ENCODE assay signal across 8 mouse cellular contexts in the genomic region with DNA sequence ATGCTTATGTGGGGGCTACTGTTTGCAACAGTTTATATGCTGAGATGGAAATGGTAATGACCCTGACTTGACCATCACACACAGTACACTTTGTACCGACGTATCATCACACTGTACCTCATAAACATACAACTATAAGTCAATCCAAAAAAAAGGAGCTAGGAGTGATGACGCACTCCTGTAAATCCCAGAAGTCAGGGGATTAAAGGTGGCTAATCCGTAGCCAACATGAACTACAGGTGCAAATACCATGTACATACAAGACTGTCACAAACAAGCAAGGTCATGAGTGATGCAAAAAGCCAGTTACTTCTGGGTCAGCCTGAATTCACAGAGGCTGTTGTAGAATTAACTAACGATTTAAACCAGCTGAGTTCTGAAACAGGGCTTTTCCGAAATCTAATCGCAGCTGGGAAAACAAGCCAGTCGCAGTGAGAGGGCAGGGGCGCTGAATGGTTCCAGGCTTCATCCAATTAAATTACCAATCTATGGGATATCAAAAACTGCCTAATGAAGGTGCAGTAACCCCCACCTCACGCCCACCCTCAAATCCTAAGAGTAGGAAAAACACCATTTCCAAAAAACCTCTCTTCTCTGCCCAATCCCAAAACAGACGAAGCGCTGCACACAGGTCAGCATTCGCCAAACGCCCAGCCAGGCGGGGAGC. TPM values are rescaled to one million over a fixed set of nuclear protein-coding genes. Genes with fewer than 3 reads are reported as not detected.
DNase-seq lines count a peak whose midpoint lies in the region; ATAC-seq and TF ChIP-seq lines count a peak whose summit lies in the region.

No protein-coding gene starts in this region.

- no peak for TF ChIP-seq EP300 in CH12.LX (IDR thresholded peaks at IDR 0.05; ENCODE audit: low read length)

- no peak for TF ChIP-seq RAD21 in CH12.LX (IDR thresholded peaks at IDR 0.05; ENCODE audit: low read depth, low read length)

- intact Hi-C loops in heart, postnatal 25 days (cut with DNase I) = loop anchor here (2.0 kb wide), 1 partner anchor 132 kb away; no protein-coding TSS in a partner anchor

- H3K4me2 ChIP-seq in heart, embryonic 11.5 days = peak overlapping the region; percentile 53
- H3K4me2 ChIP-seq in CH12.LX (ENCODE audit: insufficient read depth, low read depth, poor library complexity, severe bottlenecking) = peak overlapping the region; percentile 88
- peak overlapping the region; percentile 67 for H3K4me2 ChIP-seq in embryonic facial prominence, embryonic 13.5 days
- H3K4me2 ChIP-seq in limb, embryonic 11.5 days (ENCODE audit: low read depth, severe bottlenecking) = peak overlapping the region; percentile 58

- dilution Hi-C loops in CH12.LX (cut with MboI; ENCODE audit: extremely low pct_ligation_motif_present, extremely low pct_unique_long_range_greater_than_20kb, low sequenced_read_pairs) = no loop called here

- peak overlapping the region; percentile 57 for H3K4me3 ChIP-seq in heart, embryonic 11.5 days (ENCODE audit: low read depth, low read length)
- H3K4me3 ChIP-seq in CH12.LX (replicated peaks in 1 of 3; ENCODE audit: low read depth in 2 of 3, low read length in 2 of 3, poor library complexity in 1 of 3) = peak overlapping the region; percentile 60 to 63 (median 60)
- H3K4me3 ChIP-seq in embryonic facial prominence, embryonic 13.5 days = peak overlapping the region; percentile 76
- H3K4me3 ChIP-seq in limb, embryonic 11.5 days (ENCODE audit: low read depth, low read length) = peak overlapping the region; percentile 59

- no peak for ATAC-seq in heart, embryonic 11.5 days (replicated peaks; ENCODE audit: insufficient number of reproducible peaks, low FRiP score, low TSS enrichment)
- ATAC-seq in embryonic facial prominence, embryonic 13.5 days (ENCODE audit: insufficient number of reproducible peaks, insufficient read depth, low FRiP score, low TSS enrichment, low read depth) = no peak
- no peak for ATAC-seq in limb, embryonic 11.5 days (ENCODE audit: insufficient number of reproducible peaks, low FRiP score, low TSS enrichment, low read depth)

- TF ChIP-seq POLR2A in CH12.LX (IDR thresholded peaks at IDR 0.05; ENCODE audit: low read depth, low read length) = no peak

- no peaks in the 10 kb centered on the region for H3K9me3 ChIP-seq in heart, embryonic 11.5 days (replicated peaks; ENCODE audit: control insufficient read depth, low read length)
- no peaks in the 10 kb centered on the region for H3K9me3 ChIP-seq in CH12.LX (replicated peaks; ENCODE audit: low read length)
- H3K9me3 ChIP-seq in embryonic facial prominence, embryonic 13.5 days = no peaks in the 10 kb centered on the region
- H3K9me3 ChIP-seq in limb, embryonic 11.5 days (ENCODE audit: control insufficient read depth, low read length) = no peaks in the 10 kb centered on the region

- no peak for DNase-seq in heart, postnatal 25 days (ENCODE audit: low spot score)
- no peak for DNase-seq in CH12.LX (ENCODE audit: extremely low read depth)
- peak; percentile 22 for DNase-seq in limb, embryonic 11.5 days (ENCODE audit: low spot score)
- peak; percentile 50 for DNase-seq in retina, postnatal 1 day
- DNase-seq in adrenal gland, postnatal 4 days (ENCODE audit: low spot score in 2 of 2) = no peak
- DNase-seq in spleen, postnatal 4 days (ENCODE audit: low spot score in 2 of 2) = no peak

- H3K36me3 ChIP-seq in heart, embryonic 11.5 days (ENCODE audit: control insufficient read depth, insufficient read depth, low read length) = no peaks in the 10 kb centered on the region
- no peaks in the 10 kb centered on the region for H3K36me3 ChIP-seq in CH12.LX (replicated peaks in 1 of 2; ENCODE audit: control insufficient read depth in 1 of 2, insufficient read depth in 1 of 2, low read length in 1 of 2)
- no peaks in the 10 kb centered on the region for H3K36me3 ChIP-seq in embryonic facial prominence, embryonic 13.5 days
- no peaks in the 10 kb centered on the region for H3K36me3 ChIP-seq in limb, embryonic 11.5 days (ENCODE audit: control insufficient read depth, insufficient read depth, low read length)

- no peaks in the 10 kb centered on the region for H3K79me2 ChIP-seq in CH12.LX (replicated peaks; ENCODE audit: control insufficient read depth, extremely low read depth, insufficient read depth, poor library complexity, severe bottlenecking)

- peak overlapping the region; percentile 71 for H3K9ac ChIP-seq in heart, embryonic 11.5 days (ENCODE audit: low read depth, low read length)
- H3K9ac ChIP-seq in CH12.LX (ENCODE audit: insufficient read depth, low read depth) = peak overlapping the region; percentile 77
- peak overlapping the region; percentile 90 for H3K9ac ChIP-seq in embryonic facial prominence, embryonic 13.5 days
- H3K9ac ChIP-seq in limb, embryonic 11.5 days (ENCODE audit: low read length) = peak overlapping the region; percentile 70

- H3K27ac ChIP-seq in heart, embryonic 11.5 days (ENCODE audit: low read depth, low read length) = peak overlapping the region; percentile 51; the same call in 1 of the 2 replicates
- H3K27ac ChIP-seq in CH12.LX (ENCODE audit: insufficient read depth, low read depth) = no peak overlapping the region
- peak overlapping the region; percentile 80 for H3K27ac ChIP-seq in embryonic facial prominence, embryonic 13.5 days
- peak overlapping the region; percentile 81 for H3K27ac ChIP-seq in limb, embryonic 11.5 days (replicated peaks; ENCODE audit: low read depth, low read length)

- H3K4me1 ChIP-seq in heart, embryonic 11.5 days (ENCODE audit: control insufficient read depth, insufficient read depth, low read length) = no peaks in the 10 kb centered on the region
- H3K4me1 ChIP-seq in CH12.LX (ENCODE audit: control insufficient read depth in 1 of 2, insufficient read depth in 2 of 2) = peaks cover 0 to 4% of the 10 kb centered on the region in 2 experiments; a peak in 1 of 4 replicates
- H3K4me1 ChIP-seq in embryonic facial prominence, embryonic 13.5 days = peaks cover 11% of the 10 kb centered on the region
- H3K4me1 ChIP-seq in limb, embryonic 11.5 days (ENCODE audit: control insufficient read depth, insufficient read depth, low read length) = no peaks in the 10 kb centered on the region

- in situ Hi-C loops in CH12.LX (cut with MboI; ENCODE audit: low pct_ligation_motif_present, low pct_unique_long_range_greater_than_20kb, low sequenced_read_pairs) = loop anchor here (5.0 kb wide), 1 partner anchor 120 kb away; no protein-coding TSS in a partner anchor

- H3K27me3 ChIP-seq in heart, embryonic 11.5 days (ENCODE audit: control insufficient read depth, insufficient read depth, low read length) = no peaks in the 10 kb centered on the region
- no peaks in the 10 kb centered on the region for H3K27me3 ChIP-seq in CH12.LX (replicated peaks)
- no peaks in the 10 kb centered on the region for H3K27me3 ChIP-seq in embryonic facial prominence, embryonic 13.5 days
- H3K27me3 ChIP-seq in limb, embryonic 11.5 days (ENCODE audit: control insufficient read depth, insufficient read depth, low read length) = no peaks in the 10 kb centered on the region

- no peak for TF ChIP-seq CTCF in CH12.LX (conservative IDR thresholded peaks at IDR 0.05 in 1 of 2, IDR thresholded peaks at IDR 0.05 in 1 of 2; ENCODE audit: low read depth in 2 of 2, low read length in 2 of 2)

- 12% methylated on average over 15 of the region's 15 CpGs for WGBS in heart, embryonic 11.5 days (ENCODE audit: insufficient replicate concordance)
- 8% methylated on average over 15 of the region's 15 CpGs for WGBS in embryonic facial prominence, embryonic 13.5 days
- 14% methylated on average over 15 of the region's 15 CpGs for WGBS in limb, embryonic 11.5 days

TF ChIP-seq in CH12.LX, 34 proteins besides CTCF, POLR2A, EP300 and RAD21:
- TF ChIP-seq MAZ (IDR thresholded peaks at IDR 0.05; ENCODE audit: low read depth, low read length) = no peak
- TF ChIP-seq CHD2 (IDR thresholded peaks at IDR 0.05; ENCODE audit: low read length) = no peak
- TF ChIP-seq ZKSCAN1 (IDR thresholded peaks at IDR 0.05; ENCODE audit: borderline replicate concordance, low read depth, low read length) = no peak
- no peak for TF ChIP-seq POLR2AphosphoS2 (IDR thresholded peaks at IDR 0.05; ENCODE audit: low read depth, low read length)

RNA-seq across cellular contexts. Expression of a gene that starts 0.6 kb away (rescaled TPM):
- polyA plus RNA-seq in heart, embryonic 11.5 days (2014; fragmentation: Nextera tagmentation; extraction: Ambion mirVana) = 7.3 and 7.9 TPM in 2 replicates
- 1 to 10 TPM; 2.2 to 2.3 TPM for total RNA-seq in heart, postnatal 25 days (2021)
- total RNA-seq in CH12.LX (2012; rRNA removed) (2.6 TPM in 2 replicates), CH12.LX (2014; rRNA removed) (4.5 and 6.7 TPM in 2 replicates)
- polyA plus RNA-seq in CH12.LX (2012; ENCODE audit: insufficient read length, low read depth) = 3.8 and 4.0 TPM in 2 replicates
- 17.3 and 24.5 TPM in 2 replicates for polyA plus RNA-seq in embryonic facial prominence, embryonic 13.5 days (2015; fragmentation: Nextera tagmentation; extraction: Ambion mirVana)
- polyA plus RNA-seq in limb, embryonic 11.5 days (2014; fragmentation: Nextera tagmentation; extraction: Ambion mirVana) = 16.8 and 17.8 TPM in 2 replicates
- 10 to 100 TPM; 11.8 to 13.1 TPM for total RNA-seq in adrenal gland, postnatal 4 days (2021)

Comparison
In these comparisons a context has a peak if more than half of its experiments do, and no peak if none do; other contexts are left out.
1. DNase-seq: peak in limb, embryonic 11.5 days (single experiment) and retina, postnatal 1 day (single experiment); none in heart, postnatal 25 days (single experiment), CH12.LX (single experiment), adrenal gland, postnatal 4 days (0 of 2) and spleen, postnatal 4 days (0 of 2).
2. Peak in every context shown above with its lines, with median percentiles within 50 percentile points of each other: H3K4me2 ChIP-seq, H3K4me3 ChIP-seq and H3K9ac ChIP-seq.